In genomic region chr5:122548671-122549070, GRCm38 (mm10) we compare ENCODE assay signal across 9 mouse cellular contexts. TPM values are rescaled to one million over a fixed set of nuclear protein-coding genes. Genes with fewer than 3 reads are reported as not detected.
DNase-seq lines count a peak whose midpoint lies in the region; ATAC-seq and TF ChIP-seq lines count a peak whose summit lies in the region.
"Had no signal": no experiment of that assay in that cellular context is flagged by ENCODE, and none has a peak within 500 bp of the region (broad histone marks: within the 10 kb centered on the region; RNA-seq: fewer than 3 reads in every experiment).

No protein-coding gene starts in this region.

- ATAC-seq in midbrain, embryonic 13.5 days = no peak
- no peak for ATAC-seq in midbrain, postnatal 0 days (ENCODE audit: low FRiP score)
- no peak for ATAC-seq in hindbrain, embryonic 14.5 days (ENCODE audit: low FRiP score)

- no peak for TF ChIP-seq CTCF in midbrain, postnatal 0 days (IDR thresholded peaks at IDR 0.05)
- TF ChIP-seq CTCF in lung, adult 2 months (IDR thresholded peaks at IDR 0.05; ENCODE audit: insufficient read depth, low read length) = no peak

- peak overlapping the region; percentile 14; the same call in 1 of the 2 replicates for H3K27ac ChIP-seq in midbrain, embryonic 13.5 days
- H3K27ac ChIP-seq in midbrain, postnatal 0 days (ENCODE audit: low read depth, low read length) = no peak overlapping the region
- no peak overlapping the region for H3K27ac ChIP-seq in hindbrain, embryonic 14.5 days
- H3K27ac ChIP-seq: hindbrain, embryonic 15.5 days had no signal

- H3K36me3 ChIP-seq in midbrain, embryonic 13.5 days = peaks cover 9% of the 10 kb centered on the region
- peaks cover 2% of the 10 kb centered on the region; the same call in 1 of the 2 replicates for H3K36me3 ChIP-seq in midbrain, postnatal 0 days (ENCODE audit: insufficient read depth, low read length)
- H3K36me3 ChIP-seq in hindbrain, embryonic 14.5 days (replicated peaks; ENCODE audit: control insufficient read depth, insufficient read depth) = 0 out of 2 replicates have a peak, but pooled peaks cover 5% of the 10 kb centered on the region

- no peak overlapping the region; the same call in 1 of the 2 replicates for H3K9ac ChIP-seq in midbrain, embryonic 13.5 days (replicated peaks)
- no peak overlapping the region for H3K9ac ChIP-seq in midbrain, postnatal 0 days (replicated peaks; ENCODE audit: low read length, poor library complexity, severe bottlenecking)
- no peak overlapping the region for H3K9ac ChIP-seq in hindbrain, embryonic 14.5 days
- H3K9ac ChIP-seq: hindbrain, embryonic 15.5 days had no signal

- DNase-seq in midbrain, postnatal 0 days (ENCODE audit: low spot score) = no peak
- DNase-seq in heart, postnatal 10 days = peak; percentile 50 to 51
- no peak for DNase-seq in lung, adult 2 months
- DNase-seq in thymus, postnatal 25 days = peak; percentile 29
- DNase-seq in hindbrain, embryonic 14.5 days (ENCODE audit: low spot score) = no peak
- no peak for DNase-seq in cerebellum, adult 9-10 months
- DNase-seq in layer of hippocampus, postnatal 25 days (ENCODE audit: extremely low spot score in 1 of 2, low spot score in 1 of 2) = no peak

- H3K4me1 ChIP-seq in midbrain, embryonic 13.5 days (replicated peaks) = 0 out of 2 replicates have a peak, but pooled peaks cover 8% of the 10 kb centered on the region
- no peaks in the 10 kb centered on the region for H3K4me1 ChIP-seq in midbrain, postnatal 0 days (ENCODE audit: insufficient read depth, low read length)
- H3K4me1 ChIP-seq in lung, adult 2 months (ENCODE audit: control insufficient read depth, insufficient read depth, low read length) = peaks cover 18% of the 10 kb centered on the region
- H3K4me1 ChIP-seq in hindbrain, embryonic 14.5 days (replicated peaks; ENCODE audit: control insufficient read depth, insufficient read depth, low read length) = no peaks in the 10 kb centered on the region

- no peak overlapping the region for H3K4me2 ChIP-seq in midbrain, embryonic 13.5 days (replicated peaks)
- H3K4me2 ChIP-seq in midbrain, postnatal 0 days (ENCODE audit: low read depth, low read length, poor library complexity, severe bottlenecking) = no peak overlapping the region
- H3K4me2 ChIP-seq in hindbrain, embryonic 14.5 days (replicated peaks) = no peak overlapping the region
- H3K4me2 ChIP-seq: hindbrain, embryonic 15.5 days had no signal

- peak; percentile 59; the same call in 1 of the 2 replicates for TF ChIP-seq POLR2A in lung, adult 2 months (IDR thresholded peaks at IDR 0.05; ENCODE audit: borderline replicate concordance, extremely low read depth, low read depth, low read length)

- H3K9me3 ChIP-seq in midbrain, embryonic 13.5 days = no peaks in the 10 kb centered on the region
- H3K9me3 ChIP-seq in midbrain, postnatal 0 days (ENCODE audit: low read length) = no peaks in the 10 kb centered on the region
- no peaks in the 10 kb centered on the region for H3K9me3 ChIP-seq in hindbrain, embryonic 14.5 days (ENCODE audit: control insufficient read depth, low read length)
- H3K9me3 ChIP-seq: hindbrain, embryonic 15.5 days had no signal

- no peak overlapping the region for H3K4me3 ChIP-seq in midbrain, embryonic 13.5 days (replicated peaks)
- no peak overlapping the region for H3K4me3 ChIP-seq in midbrain, postnatal 0 days (ENCODE audit: low read depth, low read length)
- no peak overlapping the region for H3K4me3 ChIP-seq in lung, adult 2 months (replicated peaks; ENCODE audit: extremely low read depth, low read depth, low read length)
- no peak overlapping the region for H3K4me3 ChIP-seq in hindbrain, embryonic 14.5 days (replicated peaks; ENCODE audit: low read length)
- H3K4me3 ChIP-seq: hindbrain, embryonic 15.5 days had no signal

- intact Hi-C loops in heart, postnatal 10 days (cut with DNase I) = no loop called here

- 81% methylated on average over 6 of the region's 6 CpGs for WGBS in midbrain, embryonic 13.5 days
- 73% methylated on average over 6 of the region's 6 CpGs for WGBS in midbrain, postnatal 0 days
- 31% methylated on average over 6 of the region's 6 CpGs for WGBS in lung, adult 2 months
- 79% methylated on average over 6 of the region's 6 CpGs for WGBS in hindbrain, embryonic 14.5 days

- no peaks in the 10 kb centered on the region for H3K27me3 ChIP-seq in midbrain, embryonic 13.5 days
- no peaks in the 10 kb centered on the region for H3K27me3 ChIP-seq in midbrain, postnatal 0 days (ENCODE audit: insufficient read depth, low read length)
- no peaks in the 10 kb centered on the region for H3K27me3 ChIP-seq in hindbrain, embryonic 14.5 days (ENCODE audit: control insufficient read depth, insufficient read depth, low read length)
- H3K27me3 ChIP-seq: hindbrain, embryonic 15.5 days had no signal

RNA-seq across cellular contexts. Expression of gene Atp2a2, which starts 46.6 kb away (rescaled TPM):
- 35.7 and 40.0 TPM in 2 replicates for polyA plus RNA-seq in midbrain, embryonic 13.5 days (2015; fragmentation: Nextera tagmentation; extraction: Ambion mirVana)
- total RNA-seq in midbrain, postnatal 0 days (2014; rRNA removed) = 202 and 210 TPM in 2 replicates
- 40.4 and 45.2 TPM in 2 replicates for polyA plus RNA-seq in midbrain, postnatal 0 days (2015; fragmentation: Nextera tagmentation; extraction: Ambion mirVana)
- 1,000 to 10,000 TPM; 7,820 to 7,948 TPM for total RNA-seq in heart, postnatal 10 days (2021)
- 90.8 and 126 TPM in 2 replicates for polyA plus RNA-seq in lung, adult 2 months (2012; rRNA removed)
- polyA plus RNA-seq in hindbrain, embryonic 14.5 days (2014; fragmentation: Nextera tagmentation; extraction: Ambion mirVana) = 74.1 and 74.7 TPM in 2 replicates
- total RNA-seq in layer of hippocampus, postnatal 25 days (2021) = 100 to 1,000 TPM; 629 to 650 TPM

Comparison
In these comparisons a context has a peak if more than half of its experiments do, and no peak if none do; other contexts are left out.
1. DNase-seq: peak in heart, postnatal 10 days (2 of 2) and thymus, postnatal 25 days (single experiment); none in midbrain, postnatal 0 days (single experiment), lung, adult 2 months (single experiment), hindbrain, embryonic 14.5 days (single experiment), cerebellum, adult 9-10 months (single experiment) and layer of hippocampus, postnatal 25 days (0 of 2).